Mouse (Mus musculus) erythroblast, embryonic 14.5 days (primary cell): ENCODE data around the gene Mogs.

Experiments
- GATA1 ChIP-seq: IDR thresholded peaks from 2 replicates; pipeline ENCODE4 v1.6.1; 2012; ENCODE audit warnings: low read length, inconsistent platforms, mixed read lengths
- TAL1 ChIP-seq: IDR thresholded peaks from 3 replicates; pipeline ENCODE4 v1.6.1; 2012; ENCODE audit warnings: low read length, inconsistent platforms, mixed read lengths

DNA sequence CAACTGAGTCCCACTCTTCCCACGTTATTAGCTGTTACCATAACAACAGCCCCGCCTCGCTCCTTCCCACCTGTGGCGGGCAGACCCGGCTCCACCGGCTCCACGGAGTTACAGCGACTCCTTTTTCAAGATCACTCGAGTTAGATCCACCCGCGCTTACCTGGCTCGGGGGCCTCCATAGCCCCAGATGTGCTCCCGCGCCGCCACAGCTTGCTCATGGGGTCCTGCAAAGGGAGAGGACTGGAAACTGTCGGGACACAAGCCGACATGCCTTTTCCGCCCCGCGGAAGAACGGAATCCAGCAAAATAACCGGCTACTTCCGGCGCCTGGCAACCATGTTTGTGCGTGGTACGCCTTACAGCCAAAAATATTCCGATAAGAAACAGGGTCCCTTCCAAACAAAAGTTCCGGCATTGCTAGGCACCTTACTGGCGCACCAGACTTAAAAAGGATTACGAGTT lies 9.6 kb downstream of the Mogs start:
- TF ChIP-seq GATA1 (no peak), TAL1 (no peak)
